Mouse (Mus musculus) 3134 (cell line): ENCODE results near the gene Ncor2.

Experiments used
- DNase-seq: peaks from one replicate; pipeline ENCODE4 v3.0.0-alpha.2; 2011; ENCODE audit warnings: low spot score; ENCODE audit not compliant: insufficient read length; ENCODE audit errors: extremely low read depth

The Ncor2 gene

DNA sequence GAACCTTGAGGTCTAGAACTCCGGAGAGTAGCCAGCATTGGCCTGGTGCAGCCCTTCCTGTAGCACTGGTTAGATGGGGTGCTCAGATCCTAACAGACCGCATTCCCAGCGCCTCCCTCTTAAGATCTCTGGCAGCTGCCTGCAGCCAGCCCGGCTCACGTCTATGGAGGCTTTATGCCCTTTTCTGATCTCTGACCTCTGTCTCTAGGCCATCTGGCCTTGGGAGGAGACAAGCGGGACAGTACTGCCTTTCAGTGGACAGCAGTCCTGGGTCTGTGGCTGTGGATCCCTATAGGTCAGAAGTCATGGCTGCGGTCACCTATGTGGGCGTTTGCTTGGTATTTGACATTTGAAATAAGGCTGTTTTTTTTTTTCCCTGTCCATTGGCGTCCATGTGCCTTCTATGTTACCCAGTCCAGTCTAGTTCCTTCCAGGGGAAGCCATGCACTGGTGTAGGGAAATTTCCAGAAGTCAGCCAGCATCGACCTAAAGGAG is 178.2 kb downstream of the Ncor2 start:
- DNase-seq = no peak

GRCm38 (mm10) chr5:124997913-124998312 is 181.1 kb downstream of the Ncor2 start:
- no peak for DNase-seq

DNA sequence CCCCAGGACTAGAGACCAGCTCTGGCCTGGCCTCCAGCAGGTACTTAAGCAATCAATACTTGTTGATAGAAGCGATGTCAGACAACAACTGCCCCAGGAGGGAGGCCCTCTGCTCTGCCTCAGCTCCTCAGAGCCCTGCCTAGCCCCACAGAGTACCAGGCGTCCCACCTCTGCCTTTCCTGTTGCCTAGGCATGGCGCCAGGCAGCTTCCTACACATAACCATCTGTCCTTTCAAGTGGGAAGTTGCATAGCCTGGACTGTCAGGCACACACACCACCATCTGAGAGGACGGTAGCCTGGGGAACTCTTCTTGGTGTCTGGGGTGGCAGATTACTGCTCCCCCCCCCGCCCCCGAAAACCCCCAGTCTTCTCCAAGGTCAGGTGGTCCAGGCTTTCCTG is 182.2 kb downstream of the Ncor2 start:
- DNase-seq = no peak

- no peak for DNase-seq
These were observed 186.1 kb downstream of the Ncor2 start for GRCm38 (mm10) chr5:124992891-124993290.

DNA sequence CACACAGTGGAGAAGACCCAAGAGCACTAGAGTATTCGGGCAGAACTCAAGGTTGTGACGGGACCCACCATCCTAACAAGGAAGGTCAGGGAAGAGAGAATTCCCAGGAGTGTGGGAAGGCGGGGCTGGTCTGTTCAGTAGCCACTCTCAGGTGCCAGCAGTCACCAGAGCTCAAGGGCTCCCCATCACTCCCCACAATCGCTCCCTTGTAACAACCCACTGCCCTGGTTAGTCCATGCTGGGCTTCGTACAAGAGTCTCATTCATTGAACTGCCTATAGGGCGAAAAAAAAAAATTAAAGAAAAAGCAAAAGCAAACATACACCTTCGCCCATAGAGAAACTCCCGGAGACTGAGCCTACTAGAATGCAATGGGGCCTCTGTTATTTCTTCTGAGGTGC is 186.7 kb downstream of the Ncor2 start:
- DNase-seq = no peak

- DNase-seq = no peak
These were observed 189.3 kb downstream of the Ncor2 start for GRCm38 (mm10) chr5:124989724-124990123.

- DNase-seq = no peak
These were observed 192.4 kb downstream of the Ncor2 start for GRCm38 (mm10) chr5:124986656-124987055.

GRCm38 (mm10) chr5:124986222-124986621 is 192.8 kb downstream of the Ncor2 start:
- DNase-seq = no peak

DNA sequence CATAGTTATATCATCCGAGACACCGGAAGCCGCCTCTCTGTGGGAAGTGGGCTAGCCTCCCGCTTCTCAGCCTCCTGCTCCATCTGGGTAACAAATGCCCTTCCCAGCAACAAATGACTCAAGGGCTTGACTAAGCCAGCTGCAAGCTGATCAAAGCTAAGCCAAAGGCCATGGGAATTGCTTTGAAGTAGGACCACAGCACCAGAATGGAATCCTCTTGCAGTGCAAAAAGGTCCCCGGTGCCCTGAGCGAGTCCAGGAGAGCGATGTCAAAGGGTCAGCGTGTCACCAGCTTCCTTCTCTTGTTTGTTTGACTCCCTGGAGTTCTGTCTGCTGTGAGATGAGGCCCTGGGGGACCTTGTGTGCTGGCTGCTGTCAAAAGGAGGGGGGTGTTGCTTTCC is 209.2 kb downstream of the Ncor2 start:
- peak; percentile 33 for DNase-seq
